Mouse (Mus musculus): ENCODE measurements around the gene Bco2. TPM values are rescaled to one million over a fixed set of nuclear protein-coding genes. Genes with fewer than 3 reads are reported as not detected.

Gene Bco2
- polyA plus RNA-seq, 1 experiment from 2014 or later: 4.7 TPM

DNA sequence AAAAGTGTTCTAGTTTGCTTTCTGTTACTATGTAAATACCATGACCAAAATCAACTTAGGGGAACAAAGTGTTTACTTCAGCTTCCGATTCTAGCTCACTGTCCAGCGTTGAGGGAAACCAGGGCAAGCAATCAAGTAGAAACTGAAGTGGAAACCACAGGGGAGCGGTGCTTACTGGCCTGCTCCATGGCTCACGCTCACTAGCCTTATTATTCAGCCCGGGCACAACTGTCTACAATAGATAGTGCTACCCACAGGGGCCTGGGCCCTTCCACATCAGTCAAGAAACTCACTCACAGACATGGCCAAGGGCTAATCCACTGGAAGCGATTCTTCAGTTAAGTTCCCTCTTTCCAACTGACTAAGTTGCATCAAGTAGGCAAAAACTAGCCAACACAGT, 46.6 kb upstream of the Bco2 start:
- Histone ChIP-seq H3K4me3 (ENCODE audit: low read depth, low read length) (no peak overlapping the region), H3K9ac (ENCODE audit: low read length) (no peak overlapping the region), H3K4me2 (replicated peaks; ENCODE audit: low read depth) (peak overlapping the region; percentile 76), H3K4me1 (replicated peaks; ENCODE audit: control insufficient read depth, insufficient read depth) (peaks cover 5% of the 10 kb centered on the region), H3K36me3 (ENCODE audit: control insufficient read depth, insufficient read depth, low read length) (peaks cover 19% of the 10 kb centered on the region), H3K27ac (replicated peaks) (no peak overlapping the region), H3K27me3 (ENCODE audit: control insufficient read depth, insufficient read depth, low read length) (no peaks in the 10 kb centered on the region), H3K9me3 (ENCODE audit: control insufficient read depth, low read length) (no peaks in the 10 kb centered on the region)
- WGBS: 58% methylated on average over 6 of the region's 6 CpGs
- DNase-seq (ENCODE audit: low spot score) (no peak), ATAC-seq (ENCODE audit: low FRiP score, low TSS enrichment) (no peak)
- no peak for TF ChIP-seq EP300 (optimal IDR thresholded peaks at IDR 0.05)
- no peak for TF ChIP-seq CTCF (IDR thresholded peaks at IDR 0.05; ENCODE audit: low read depth)

DNA sequence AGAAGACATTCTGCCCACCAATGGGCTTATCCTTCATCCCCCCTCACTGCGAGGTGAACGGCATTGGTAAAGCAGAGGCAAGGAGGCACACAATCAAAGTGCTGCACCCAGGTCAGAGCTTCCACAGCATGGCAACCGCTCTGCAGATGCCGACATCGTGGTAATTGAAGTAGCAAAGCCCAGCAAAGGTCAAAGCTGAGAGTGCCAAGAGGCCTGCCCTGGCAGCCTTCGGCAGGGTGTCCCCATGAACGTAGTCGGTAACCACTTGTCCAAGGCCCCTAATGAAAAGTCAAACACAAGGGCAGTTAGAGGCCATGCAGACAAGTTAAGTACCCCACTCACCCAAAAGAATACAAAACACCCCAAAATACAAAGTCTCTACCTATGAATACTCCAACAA, 42.0 kb upstream of the Bco2 start:
- Histone ChIP-seq H3K27me3 (ENCODE audit: control insufficient read depth, insufficient read depth, low read length) (no peaks in the 10 kb centered on the region), H3K4me2 (replicated peaks; ENCODE audit: low read depth) (no peak overlapping the region), H3K4me1 (replicated peaks; ENCODE audit: control insufficient read depth, insufficient read depth) (no peaks in the 10 kb centered on the region), H3K27ac (replicated peaks) (no peak overlapping the region), H3K36me3 (ENCODE audit: control insufficient read depth, insufficient read depth, low read length) (peaks cover 21% of the 10 kb centered on the region), H3K4me3 (ENCODE audit: low read depth, low read length) (no peak overlapping the region), H3K9ac (ENCODE audit: low read length) (no peak overlapping the region), H3K9me3 (ENCODE audit: control insufficient read depth, low read length) (no peaks in the 10 kb centered on the region)
- WGBS: 91% methylated on average over 8 of the region's 8 CpGs
- DNase-seq (ENCODE audit: low spot score) (no peak), ATAC-seq (ENCODE audit: low FRiP score, low TSS enrichment) (no peak)
- no peak for TF ChIP-seq CTCF (IDR thresholded peaks at IDR 0.05; ENCODE audit: low read depth)
- no peak for TF ChIP-seq EP300 (optimal IDR thresholded peaks at IDR 0.05)

DNA sequence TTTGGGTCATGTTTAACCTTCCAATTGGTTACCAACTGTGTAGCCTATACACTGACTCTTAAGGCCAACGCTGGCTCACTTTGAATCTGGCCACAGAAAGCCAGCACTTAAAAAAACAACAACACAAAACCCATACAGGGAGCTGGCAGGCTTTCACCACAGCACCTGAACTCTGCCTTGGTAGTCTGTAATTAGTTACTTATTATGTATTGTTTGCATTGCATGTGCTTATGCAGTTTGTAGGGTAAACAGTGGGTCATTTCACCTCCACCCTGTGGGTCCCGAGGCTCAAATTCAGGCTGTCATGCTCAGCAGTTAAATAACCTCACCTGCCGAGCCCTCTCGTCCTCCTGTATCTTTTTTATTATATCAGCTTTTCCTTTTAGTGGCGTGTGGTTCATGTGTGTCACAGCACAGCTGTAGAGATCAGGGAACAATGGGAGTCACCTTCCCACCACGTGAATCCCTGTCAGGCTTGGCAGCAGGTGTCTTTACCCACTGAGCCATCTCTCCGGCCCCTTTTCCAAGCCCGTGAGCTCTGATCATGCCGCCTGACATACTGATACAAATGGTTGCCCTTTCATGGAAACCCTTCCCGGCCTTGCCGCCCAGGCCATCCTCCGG, 39.9 kb upstream of the Bco2 start:
- Histone ChIP-seq H3K36me3 (ENCODE audit: control insufficient read depth, insufficient read depth, low read length) (peaks cover 21% of the 10 kb centered on the region), H3K9ac (ENCODE audit: low read length) (no peak overlapping the region), H3K9me3 (ENCODE audit: control insufficient read depth, low read length) (no peaks in the 10 kb centered on the region), H3K27ac (replicated peaks) (peak overlapping the region; percentile 86), H3K4me3 (ENCODE audit: low read depth, low read length) (no peak overlapping the region), H3K4me2 (replicated peaks; ENCODE audit: low read depth) (no peak overlapping the region), H3K4me1 (replicated peaks; ENCODE audit: control insufficient read depth, insufficient read depth) (no peaks in the 10 kb centered on the region), H3K27me3 (ENCODE audit: control insufficient read depth, insufficient read depth, low read length) (no peaks in the 10 kb centered on the region)
- DNase-seq (ENCODE audit: low spot score) (peak; percentile 68), ATAC-seq (ENCODE audit: low FRiP score, low TSS enrichment) (peak; percentile 87)
- WGBS: 61% methylated on average over 12 of the region's 12 CpGs
- no peak for TF ChIP-seq EP300 (optimal IDR thresholded peaks at IDR 0.05)

DNA sequence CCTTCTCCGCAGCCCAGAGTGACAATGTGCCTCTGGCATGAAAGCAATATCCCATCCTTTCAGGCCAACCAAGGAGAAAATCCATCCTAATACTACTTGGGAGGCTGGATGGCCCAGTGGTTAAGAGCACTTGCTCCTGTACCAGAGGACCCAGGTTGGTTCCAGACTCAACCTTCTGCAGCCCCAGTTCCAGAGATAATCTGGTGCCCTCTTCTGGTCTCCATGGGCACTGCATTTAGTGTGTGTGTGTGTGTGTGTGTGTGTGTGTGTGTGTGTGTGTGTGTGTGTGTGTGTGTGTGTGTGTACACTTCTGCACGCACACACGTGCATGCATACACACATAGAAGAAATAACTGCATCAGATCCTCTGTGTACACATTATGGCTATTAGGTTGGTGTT, 38.6 kb upstream of the Bco2 start:
- H3K4me3 ChIP-seq (ENCODE audit: low read depth, low read length): no peak overlapping the region
- no peak overlapping the region for H3K9ac ChIP-seq (ENCODE audit: low read length)
- H3K27me3 ChIP-seq (ENCODE audit: control insufficient read depth, insufficient read depth, low read length): no peaks in the 10 kb centered on the region
- peaks cover 14% of the 10 kb centered on the region for H3K36me3 ChIP-seq (ENCODE audit: control insufficient read depth, insufficient read depth, low read length)
- no peaks in the 10 kb centered on the region for H3K4me1 ChIP-seq (replicated peaks; ENCODE audit: control insufficient read depth, insufficient read depth)
- no peaks in the 10 kb centered on the region for H3K9me3 ChIP-seq (ENCODE audit: control insufficient read depth, low read length)
- 56% methylated on average over 3 of the region's 3 CpGs for WGBS
- TF ChIP-seq EP300 (optimal IDR thresholded peaks at IDR 0.05): no peak
- peak; percentile 75 for TF ChIP-seq CTCF (IDR thresholded peaks at IDR 0.05; ENCODE audit: low read depth)
- DNase-seq (ENCODE audit: low spot score) (peak; percentile 61), ATAC-seq (ENCODE audit: low FRiP score, low TSS enrichment) (no peak)
- H3K4me2 ChIP-seq (replicated peaks; ENCODE audit: low read depth): no peak overlapping the region
- H3K27ac ChIP-seq (replicated peaks): no peak overlapping the region

DNA sequence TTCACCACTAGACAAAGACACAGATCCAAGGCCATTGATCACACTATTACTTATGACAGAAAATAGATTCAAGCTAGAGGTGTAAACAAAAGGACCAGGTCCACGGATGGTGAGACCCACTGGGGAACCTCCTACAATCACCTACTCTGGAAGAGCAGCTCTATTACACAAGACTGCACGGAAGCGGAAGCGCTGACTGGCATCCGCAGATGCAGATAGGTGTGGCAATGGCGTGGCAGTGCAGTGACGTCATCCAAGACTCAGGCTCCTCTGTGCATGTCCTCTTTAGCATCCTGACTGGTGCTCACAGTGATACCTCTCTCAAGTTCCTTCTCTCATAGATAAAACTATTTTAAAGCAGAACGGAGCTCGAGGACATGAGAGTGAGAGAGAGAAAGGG, 38.0 kb upstream of the Bco2 start:
- no peak for DNase-seq (ENCODE audit: low spot score)

DNA sequence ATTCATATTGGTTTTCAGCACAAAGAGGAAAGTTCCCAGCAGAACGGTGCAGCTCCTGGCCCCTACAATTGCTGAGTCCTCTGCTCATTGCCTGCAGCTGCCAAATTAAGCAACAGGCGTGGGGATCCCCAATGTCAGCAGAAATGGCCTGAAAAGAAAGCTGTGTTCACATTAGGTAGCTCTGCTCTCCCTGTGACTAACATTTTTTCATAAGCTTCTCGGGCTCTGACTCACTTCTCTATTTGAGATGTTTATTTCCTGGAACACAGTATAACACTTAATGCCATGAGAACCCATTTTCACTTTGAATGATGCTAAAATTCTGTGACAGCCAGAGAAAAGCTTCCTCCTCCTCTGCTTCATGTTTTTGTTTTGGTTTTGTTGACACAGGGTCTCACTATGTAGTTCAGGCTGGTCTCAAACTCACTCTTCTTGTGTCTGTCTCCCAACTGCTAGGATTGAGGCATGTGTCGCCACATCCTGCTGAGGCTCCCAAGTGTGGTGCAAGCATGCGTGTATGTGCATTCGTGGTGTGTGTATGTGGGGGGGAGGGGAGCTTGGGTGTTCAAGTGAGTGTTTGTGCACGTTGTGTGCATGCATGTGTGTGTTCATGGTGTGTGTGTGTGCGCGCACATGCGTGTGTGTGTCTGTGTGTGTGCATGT, 36.0 kb upstream of the Bco2 start:
- Histone ChIP-seq H3K4me3 (ENCODE audit: low read depth, low read length) (no peak overlapping the region), H3K27ac (replicated peaks) (peak overlapping the region; percentile 49), H3K9ac (ENCODE audit: low read length) (no peak overlapping the region), H3K9me3 (ENCODE audit: control insufficient read depth, low read length) (no peaks in the 10 kb centered on the region), H3K36me3 (ENCODE audit: control insufficient read depth, insufficient read depth, low read length) (no peaks in the 10 kb centered on the region), H3K4me2 (replicated peaks; ENCODE audit: low read depth) (no peak overlapping the region), H3K4me1 (replicated peaks; ENCODE audit: control insufficient read depth, insufficient read depth) (no peaks in the 10 kb centered on the region), H3K27me3 (ENCODE audit: control insufficient read depth, insufficient read depth, low read length) (no peaks in the 10 kb centered on the region)
- TF ChIP-seq CTCF (IDR thresholded peaks at IDR 0.05; ENCODE audit: low read depth) (no peak), EP300 (optimal IDR thresholded peaks at IDR 0.05) (no peak)
- no peak for DNase-seq (ENCODE audit: low spot score)
- 60% methylated on average over 10 of the region's 10 CpGs for WGBS
- ATAC-seq (ENCODE audit: low FRiP score, low TSS enrichment): peak; percentile 38

More for the DNA sequence above, 38.0 kb upstream of the Bco2 start:
- no peaks in the 10 kb centered on the region for H3K9me3 ChIP-seq (ENCODE audit: control insufficient read depth, low read length)
- peaks cover 9% of the 10 kb centered on the region; the same call in 1 of the 2 replicates for H3K36me3 ChIP-seq (ENCODE audit: control insufficient read depth, insufficient read depth, low read length)
- WGBS: 84% methylated on average over 9 of the region's 9 CpGs
- no peak overlapping the region for H3K4me3 ChIP-seq (ENCODE audit: low read depth, low read length)
- H3K27me3 ChIP-seq (ENCODE audit: control insufficient read depth, insufficient read depth, low read length): no peaks in the 10 kb centered on the region
- no peaks in the 10 kb centered on the region for H3K4me1 ChIP-seq (replicated peaks; ENCODE audit: control insufficient read depth, insufficient read depth)
- H3K9ac ChIP-seq (ENCODE audit: low read length): no peak overlapping the region
- H3K4me2 ChIP-seq (replicated peaks; ENCODE audit: low read depth): no peak overlapping the region
- no peak overlapping the region for H3K27ac ChIP-seq (replicated peaks)
- TF ChIP-seq CTCF (IDR thresholded peaks at IDR 0.05; ENCODE audit: low read depth): no peak
- no peak for TF ChIP-seq EP300 (optimal IDR thresholded peaks at IDR 0.05)
- ATAC-seq (ENCODE audit: low FRiP score, low TSS enrichment): peak; percentile 31

All from stomach, postnatal 0 days (tissue).